Mouse (Mus musculus) colon, adult 2 months (tissue): ENCODE results near the gene Olfr645. TPM values are rescaled to one million over a fixed set of nuclear protein-coding genes. Genes with fewer than 3 reads are reported as not detected.

Experiments used
- polyA plus RNA-seq: library from polyadenylated mRNA; depleted of rRNA; stranded (reverse); fragments of >200 nt; gene quantifications from 2 replicates; pipeline ENCODE4 v1.2.3, GENCODE M21; 2012; rRNA removed

The Olfr645 gene
- polyA plus RNA-seq: not detected in 2 replicates

GRCm38 (mm10) chr7:104085365-104085764, at the start of gene Olfr645:
TSS of gene Olfr645 (minus strand) at chr7:104085465.

DNA sequence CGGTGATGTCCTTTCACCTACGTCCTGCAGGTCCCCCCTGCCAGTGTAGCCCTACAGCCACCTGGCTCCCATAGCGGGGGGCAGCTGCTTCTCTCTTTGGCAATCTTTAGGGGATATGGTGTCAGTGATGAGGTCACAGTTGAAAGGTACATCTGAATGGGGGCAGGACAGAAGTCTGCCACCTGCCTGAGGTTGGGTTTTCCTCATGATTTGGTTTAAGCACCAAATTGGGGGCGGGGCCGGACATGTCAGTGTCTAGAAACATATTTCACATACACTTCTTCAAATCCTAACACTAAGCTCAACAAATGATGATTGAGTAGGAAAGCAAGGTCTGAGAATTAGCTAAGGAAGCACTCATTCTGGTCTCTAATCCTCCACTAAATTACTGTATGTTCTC, 44.5 kb upstream of the Olfr645 start, which contains the start of gene Ubqln5:
TSS of gene Ubqln5 (minus strand) at position 101 of the 400 bp plus-strand sequence.

GRCm38 (mm10) chr7:104104757-104104972, 19.4 kb upstream of the Olfr645 start, which contains the start of gene Olfr646:
TSS of gene Olfr646 (plus strand) at chr7:104104873.

GRCm38 (mm10) chr7:104071769-104072168, 13.5 kb downstream of the Olfr645 start, which contains the start of gene Olfr644:
TSS of gene Olfr644 (minus strand) at chr7:104071869.

DNA sequence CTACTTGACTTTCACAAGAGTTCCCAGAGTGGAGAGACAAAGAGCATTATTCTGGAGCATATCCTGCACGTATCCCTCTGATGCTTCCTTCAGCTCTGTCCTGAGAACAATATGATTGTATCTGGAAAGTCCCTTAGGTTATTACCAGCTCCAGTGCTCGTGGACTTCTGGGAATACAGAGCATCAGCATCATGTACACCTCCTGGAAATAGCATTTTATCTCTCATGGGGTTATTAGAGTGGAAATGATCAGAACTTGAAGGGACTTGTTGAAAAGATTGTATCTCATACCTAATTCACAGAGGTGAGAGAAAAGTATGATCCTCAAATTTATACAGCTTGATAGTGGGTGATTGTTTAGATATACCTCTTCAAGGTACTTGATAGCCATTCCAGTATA, 23.9 kb downstream of the Olfr645 start, which contains the start of gene 4930516K23Rik:
TSS of gene 4930516K23Rik (minus strand) at position 101 of the 400 bp plus-strand sequence.

GRCm38 (mm10) chr7:104052566-104052965, 32.7 kb downstream of the Olfr645 start, which contains the start of gene Olfr642:
TSS of gene Olfr642 (minus strand) at chr7:104052666.

DNA sequence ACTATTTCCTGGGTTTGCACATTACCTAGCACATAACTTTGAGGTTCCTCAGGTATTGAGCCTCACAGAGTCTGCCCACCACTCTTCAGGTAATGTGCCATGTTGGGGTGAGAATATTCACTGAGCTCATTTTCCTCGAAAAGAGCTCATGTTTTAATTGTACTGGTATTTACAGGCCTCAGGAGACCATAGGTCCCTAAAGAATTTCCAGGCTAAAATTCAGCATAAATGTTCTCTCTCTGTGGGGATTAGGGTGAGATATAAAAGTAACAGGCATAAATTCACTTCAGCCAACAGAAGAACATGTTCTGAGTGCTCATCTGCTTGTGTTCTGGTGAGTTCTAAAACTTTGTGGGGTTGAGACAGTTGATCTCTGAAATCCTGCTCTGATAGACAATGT, 50.1 kb downstream of the Olfr645 start, which contains the start of gene Olfr641:
TSS of gene Olfr641 (plus strand) at position 301 of the 400 bp plus-strand sequence.

Other genes with a start within 250 kb of the Olfr645 start
- not detected in 2 replicates for gene Hbb-bh2, start 244.9 kb downstream of the Olfr645 start, polyA plus RNA-seq
- gene Hbb-bh1, start 242.3 kb downstream of the Olfr645 start, polyA plus RNA-seq: not detected in 2 replicates
- not detected in 2 replicates for gene Hbb-y, start 232.2 kb downstream of the Olfr645 start, polyA plus RNA-seq
- not detected in 2 replicates for gene Olfr66, start 199.2 kb downstream of the Olfr645 start, polyA plus RNA-seq
- not detected in 2 replicates for gene Olfr64, start 191.0 kb downstream of the Olfr645 start, polyA plus RNA-seq
- not detected in 2 replicates for gene Olfr65, start 182.0 kb downstream of the Olfr645 start, polyA plus RNA-seq
- 0.12 TPM in 1 of 2 replicates, not detected in the other for gene Olfr631, start 156.6 kb downstream of the Olfr645 start, polyA plus RNA-seq
- gene Olfr632, start 151.1 kb downstream of the Olfr645 start, polyA plus RNA-seq: not detected in 2 replicates
- gene Olfr633, start 141.0 kb downstream of the Olfr645 start, polyA plus RNA-seq: not detected in 2 replicates
- gene Olfr635, start 114.3 kb downstream of the Olfr645 start, polyA plus RNA-seq: not detected in 2 replicates
- not detected in 2 replicates for gene Olfr638, start 86.7 kb downstream of the Olfr645 start, polyA plus RNA-seq
- gene Olfr639, start 68.2 kb downstream of the Olfr645 start, polyA plus RNA-seq: not detected in 2 replicates
- gene Olfr640, start 59.9 kb downstream of the Olfr645 start, polyA plus RNA-seq: not detected in 2 replicates
- not detected in 2 replicates for gene Olfr641, start 50.0 kb downstream of the Olfr645 start, polyA plus RNA-seq
- not detected in 2 replicates for gene Olfr642, start 32.8 kb downstream of the Olfr645 start, polyA plus RNA-seq
- gene 4930516K23Rik, start 24.0 kb downstream of the Olfr645 start, polyA plus RNA-seq: not detected in 2 replicates
- gene Olfr644, start 13.6 kb downstream of the Olfr645 start, polyA plus RNA-seq: not detected in 2 replicates
- not detected in 2 replicates for gene Olfr646, start 19.4 kb upstream of the Olfr645 start, polyA plus RNA-seq
- gene Ubqln5, start 44.4 kb upstream of the Olfr645 start, polyA plus RNA-seq: not detected in 2 replicates
- gene Olfr643, start 51.9 kb upstream of the Olfr645 start, polyA plus RNA-seq: not detected in 2 replicates
- not detected in 2 replicates for gene Ubqln3, start 57.8 kb upstream of the Olfr645 start, polyA plus RNA-seq
- not detected in 2 replicates for gene Ubqlnl, start 65.1 kb upstream of the Olfr645 start, polyA plus RNA-seq
- not detected in 2 replicates for gene Olfm5, start 79.4 kb upstream of the Olfr645 start, polyA plus RNA-seq
- not detected in 2 replicates for gene Olfr648, start 97.9 kb upstream of the Olfr645 start, polyA plus RNA-seq
- gene Olfr649, start 110.5 kb upstream of the Olfr645 start, polyA plus RNA-seq: not detected in 2 replicates
- gene Trim6, start 133.3 kb upstream of the Olfr645 start, polyA plus RNA-seq: 4.6 and 4.8 TPM in 2 replicates
- 2.0 and 2.5 TPM in 2 replicates for gene Trim34a, start 159.0 kb upstream of the Olfr645 start, polyA plus RNA-seq
- gene Trim5, start 202.6 kb upstream of the Olfr645 start, polyA plus RNA-seq: 0.21 TPM in 2 replicates
- 2.3 TPM in 2 replicates for gene Trim12a, start 230.0 kb upstream of the Olfr645 start, polyA plus RNA-seq
- 1.4 and 2.2 TPM in 2 replicates for gene Trim34b, start 244.0 kb upstream of the Olfr645 start, polyA plus RNA-seq